16 mouse cellular contexts compared by ENCODE assay signal in the genomic region with DNA sequence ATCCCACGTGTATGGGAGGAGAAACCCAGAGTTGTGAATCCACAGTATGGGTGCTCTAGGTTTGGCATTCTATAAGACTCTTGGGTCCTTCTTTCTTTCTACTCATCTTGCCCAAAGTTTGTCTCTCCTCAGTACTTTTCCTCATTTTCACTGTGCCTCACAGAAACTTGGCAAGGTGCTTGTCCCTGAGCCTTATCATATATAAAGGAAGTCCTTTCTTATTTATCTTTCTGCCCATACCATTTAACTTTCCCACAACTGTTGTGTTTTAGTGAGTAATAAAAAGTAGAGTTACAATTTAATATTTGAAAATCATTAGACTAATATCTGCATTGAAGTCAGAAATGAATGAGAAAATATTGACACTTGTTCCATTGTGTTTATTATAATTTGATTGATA.
"Had no signal": no experiment of that assay in that cellular context is flagged by ENCODE, and none has a peak within 500 bp of the region (broad histone marks: within the 10 kb centered on the region; RNA-seq: fewer than 3 reads in every experiment).

No protein-coding gene starts in this region.

- H3K4me1 ChIP-seq: neural tube, embryonic 12.5 days; neural tube, embryonic 13.5 days; neural tube, embryonic 15.5 days; stomach, embryonic 15.5 days had no signal

- H3K9me3 ChIP-seq: neural tube, embryonic 12.5 days; neural tube, embryonic 13.5 days; neural tube, embryonic 15.5 days; stomach, embryonic 15.5 days had no signal

- H3K27me3 ChIP-seq: neural tube, embryonic 12.5 days; neural tube, embryonic 13.5 days; neural tube, embryonic 15.5 days; stomach, embryonic 15.5 days had no signal

- H3K4me2 ChIP-seq: neural tube, embryonic 12.5 days; neural tube, embryonic 13.5 days; neural tube, embryonic 15.5 days; stomach, embryonic 15.5 days had no signal

- H3K36me3 ChIP-seq: neural tube, embryonic 12.5 days; neural tube, embryonic 13.5 days; neural tube, embryonic 15.5 days; stomach, embryonic 15.5 days had no signal

- H3K4me3 ChIP-seq: neural tube, embryonic 12.5 days; neural tube, embryonic 13.5 days; neural tube, embryonic 15.5 days; stomach, embryonic 15.5 days had no signal

- DNase-seq: right cerebral cortex, adult 18-20 months; right cerebral cortex, postnatal 14 days; right cerebral cortex, postnatal 25 days; right cerebral cortex, postnatal 4 days; spleen, adult 18-20 months; thymus, adult 18-20 months; thymus, adult 2 months; thymus, postnatal 14 days; thymus, postnatal 25 days; thymus, postnatal 36 days; thymus, postnatal 4 days had no signal

- H3K9ac ChIP-seq: neural tube, embryonic 12.5 days; neural tube, embryonic 13.5 days; neural tube, embryonic 15.5 days; stomach, embryonic 15.5 days had no signal

- H3K27ac ChIP-seq: neural tube, embryonic 12.5 days; neural tube, embryonic 13.5 days; neural tube, embryonic 15.5 days; stomach, embryonic 15.5 days; stomach, postnatal 0 days had no signal
